ENCODE assay signal across 19 mouse cellular contexts in genomic region chr7:31163666-31164577, GRCm38 (mm10). TPM values are rescaled to one million over a fixed set of nuclear protein-coding genes. Genes with fewer than 3 reads are reported as not detected.
A peak's percentile ranks its signal among the peaks of the same experiment; 100 is the strongest.
DNase-seq lines count a peak whose midpoint lies in the region; ATAC-seq and TF ChIP-seq lines count a peak whose summit lies in the region.
"Had no signal": no experiment of that assay in that cellular context is flagged by ENCODE, and none has a peak within 500 bp of the region (broad histone marks: within the 10 kb centered on the region; RNA-seq: fewer than 3 reads in every experiment).

No protein-coding gene starts in this region.

- no peak overlapping the region for H3K4me3 ChIP-seq in hindbrain, embryonic 12.5 days
- H3K4me3 ChIP-seq in hindbrain, embryonic 13.5 days = no peak overlapping the region
- H3K4me3 ChIP-seq in ES-Bruce4 (ENCODE audit: low read depth, low read length) = peak overlapping the region; percentile 42; the same call in 1 of the 2 replicates
- no peak overlapping the region for H3K4me3 ChIP-seq in midbrain, embryonic 11.5 days (ENCODE audit: low read depth, low read length)
- H3K4me3 ChIP-seq: embryonic facial prominence, embryonic 15.5 days; erythroblast, embryonic 14.5 days; forebrain, embryonic 13.5 days; heart, embryonic 12.5 days; hindbrain, embryonic 10.5 days had no signal

- TF ChIP-seq EP300 in ES-Bruce4 (IDR thresholded peaks at IDR 0.05; ENCODE audit: insufficient read depth, low read depth, low read length) = no peak

- no peak overlapping the region for H3K9ac ChIP-seq in hindbrain, embryonic 12.5 days
- no peak overlapping the region for H3K9ac ChIP-seq in hindbrain, embryonic 13.5 days
- H3K9ac ChIP-seq in ES-Bruce4 (ENCODE audit: low read depth, poor library complexity, severe bottlenecking) = no peak overlapping the region
- no peak overlapping the region for H3K9ac ChIP-seq in midbrain, embryonic 11.5 days (ENCODE audit: low read length)
- H3K9ac ChIP-seq: embryonic facial prominence, embryonic 15.5 days; forebrain, embryonic 13.5 days; forebrain, postnatal 0 days; heart, embryonic 12.5 days had no signal

- 61% methylated on average over 3 of the region's 3 CpGs for WGBS in hindbrain, embryonic 12.5 days
- WGBS in hindbrain, embryonic 13.5 days = 54% methylated on average over 3 of the region's 3 CpGs
- 77% methylated on average over 3 of the region's 3 CpGs for WGBS in midbrain, embryonic 11.5 days

- TF ChIP-seq CTCF in ES-Bruce4 (IDR thresholded peaks at IDR 0.05; ENCODE audit: low read depth, low read length) = no peak

- DNase-seq in R1 (ENCODE audit: low read depth, low spot score) = peak; percentile 78
- peak; percentile 65 for DNase-seq in retina, embryonic 14.5 days (ENCODE audit: low spot score)
- no peak for DNase-seq in midbrain, embryonic 11.5 days (ENCODE audit: low spot score, missing footprints)
- no peak for DNase-seq in thymus, adult 18-20 months
- DNase-seq: adrenal gland, adult 2 months; adrenal gland, postnatal 25 days; cerebellum, adult 18-20 months; cerebellum, postnatal 10 days; forebrain, postnatal 0 days; gastrocnemius, postnatal 14 days; kidney, adult 18-20 months had no signal

- peaks cover 5% of the 10 kb centered on the region; the same call in 1 of the 2 replicates for H3K9me3 ChIP-seq in hindbrain, embryonic 12.5 days (replicated peaks)
- H3K9me3 ChIP-seq in hindbrain, embryonic 13.5 days = 0 out of 2 replicates have a peak, but pooled peaks cover 6% of the 10 kb centered on the region
- H3K9me3 ChIP-seq in ES-Bruce4 (replicated peaks; ENCODE audit: control insufficient read depth, insufficient read depth, low read length, poor library complexity, severe bottlenecking) = no peaks in the 10 kb centered on the region
- no peaks in the 10 kb centered on the region for H3K9me3 ChIP-seq in midbrain, embryonic 11.5 days (ENCODE audit: control insufficient read depth, low read length)
- H3K9me3 ChIP-seq: embryonic facial prominence, embryonic 15.5 days; forebrain, embryonic 13.5 days; heart, embryonic 12.5 days; hindbrain, embryonic 10.5 days had no signal

- ATAC-seq in hindbrain, embryonic 12.5 days (ENCODE audit: low FRiP score) = peak; percentile 63
- no peak for ATAC-seq in hindbrain, embryonic 13.5 days (ENCODE audit: low FRiP score)
- ATAC-seq in midbrain, embryonic 11.5 days (ENCODE audit: low FRiP score) = no peak
- ATAC-seq: forebrain, embryonic 13.5 days; forebrain, postnatal 0 days had no signal

- TF ChIP-seq POLR2A in ES-Bruce4 (IDR thresholded peaks at IDR 0.05; ENCODE audit: insufficient read depth, low read length) = no peak

- H3K36me3 ChIP-seq in hindbrain, embryonic 12.5 days = no peaks in the 10 kb centered on the region
- H3K36me3 ChIP-seq in hindbrain, embryonic 13.5 days = no peaks in the 10 kb centered on the region
- H3K36me3 ChIP-seq in ES-Bruce4 (ENCODE audit: control insufficient read depth, insufficient read depth, low read length, poor library complexity, severe bottlenecking) = no peaks in the 10 kb centered on the region
- no peaks in the 10 kb centered on the region for H3K36me3 ChIP-seq in midbrain, embryonic 11.5 days (ENCODE audit: control insufficient read depth, insufficient read depth, low read length)
- H3K36me3 ChIP-seq: embryonic facial prominence, embryonic 15.5 days; heart, embryonic 12.5 days; hindbrain, embryonic 10.5 days had no signal

- H3K27me3 ChIP-seq in hindbrain, embryonic 12.5 days = no peaks in the 10 kb centered on the region
- no peaks in the 10 kb centered on the region for H3K27me3 ChIP-seq in hindbrain, embryonic 13.5 days
- H3K27me3 ChIP-seq in ES-Bruce4 (ENCODE audit: control insufficient read depth, insufficient read depth, low read length, poor library complexity, severe bottlenecking) = no peaks in the 10 kb centered on the region
- no peaks in the 10 kb centered on the region for H3K27me3 ChIP-seq in midbrain, embryonic 11.5 days (ENCODE audit: control insufficient read depth, insufficient read depth, low read length)
- H3K27me3 ChIP-seq: embryonic facial prominence, embryonic 15.5 days; forebrain, embryonic 13.5 days; heart, embryonic 12.5 days had no signal

- no peak overlapping the region for H3K27ac ChIP-seq in hindbrain, embryonic 12.5 days
- no peak overlapping the region for H3K27ac ChIP-seq in hindbrain, embryonic 13.5 days
- H3K27ac ChIP-seq in ES-Bruce4 (ENCODE audit: insufficient read depth, low read length) = peak overlapping the region; percentile 93
- H3K27ac ChIP-seq in midbrain, embryonic 11.5 days (ENCODE audit: low read depth, low read length) = no peak overlapping the region
- H3K27ac ChIP-seq: embryonic facial prominence, embryonic 15.5 days; forebrain, embryonic 13.5 days; hindbrain, embryonic 10.5 days had no signal

- H3K4me1 ChIP-seq in hindbrain, embryonic 12.5 days = no peaks in the 10 kb centered on the region
- no peaks in the 10 kb centered on the region; the same call in 1 of the 2 replicates for H3K4me1 ChIP-seq in hindbrain, embryonic 13.5 days (replicated peaks)
- peaks cover 7% of the 10 kb centered on the region for H3K4me1 ChIP-seq in ES-Bruce4 (ENCODE audit: control insufficient read depth, insufficient read depth, low read length)
- no peaks in the 10 kb centered on the region for H3K4me1 ChIP-seq in midbrain, embryonic 11.5 days (ENCODE audit: control insufficient read depth, insufficient read depth, low read length)
- H3K4me1 ChIP-seq: embryonic facial prominence, embryonic 15.5 days; forebrain, embryonic 13.5 days had no signal

- H3K4me2 ChIP-seq in hindbrain, embryonic 12.5 days (replicated peaks) = no peak overlapping the region
- H3K4me2 ChIP-seq in hindbrain, embryonic 13.5 days = no peak overlapping the region
- H3K4me2 ChIP-seq in midbrain, embryonic 11.5 days = no peak overlapping the region
- H3K4me2 ChIP-seq: embryonic facial prominence, embryonic 15.5 days; forebrain, embryonic 13.5 days; heart, embryonic 12.5 days had no signal

RNA-seq across cellular contexts. Expression of gene Gramd1a, which starts 8.2 kb away (rescaled TPM):
- polyA plus RNA-seq in hindbrain, embryonic 12.5 days (2016; fragmentation: Nextera tagmentation; extraction: Ambion mirVana) = 185 and 202 TPM in 2 replicates
- 227 and 231 TPM in 2 replicates for polyA plus RNA-seq in hindbrain, embryonic 13.5 days (2015; fragmentation: Nextera tagmentation; extraction: Ambion mirVana)
- polyA plus RNA-seq in ES-Bruce4 (2011; ENCODE audit: insufficient read depth, insufficient read length, low read depth, missing spikeins) = 52.0 and 54.9 TPM in 2 replicates
- 104 and 109 TPM in 2 replicates for polyA plus RNA-seq in midbrain, embryonic 11.5 days (2014; fragmentation: Nextera tagmentation; extraction: Ambion mirVana)

RNA-seq across cellular contexts. Expression of gene Scn1b, which starts 37.1 kb away (rescaled TPM):
- 2.7 and 3.8 TPM in 2 replicates for polyA plus RNA-seq in hindbrain, embryonic 12.5 days (2016; fragmentation: Nextera tagmentation; extraction: Ambion mirVana)
- 4.7 and 5.2 TPM in 2 replicates for polyA plus RNA-seq in hindbrain, embryonic 13.5 days (2015; fragmentation: Nextera tagmentation; extraction: Ambion mirVana)
- 26.1 and 27.5 TPM in 2 replicates for polyA plus RNA-seq in ES-Bruce4 (2011; ENCODE audit: insufficient read depth, insufficient read length, low read depth, missing spikeins)
- polyA plus RNA-seq in midbrain, embryonic 11.5 days (2014; fragmentation: Nextera tagmentation; extraction: Ambion mirVana) = 0.52 and 1.1 TPM in 2 replicates

RNA-seq across cellular contexts. Expression of gene Hpn, which starts 48.8 kb away (rescaled TPM):
- polyA plus RNA-seq in hindbrain, embryonic 12.5 days (2016; fragmentation: Nextera tagmentation; extraction: Ambion mirVana) = 2.3 and 2.7 TPM in 2 replicates
- 0.65 and 0.78 TPM in 2 replicates for polyA plus RNA-seq in hindbrain, embryonic 13.5 days (2015; fragmentation: Nextera tagmentation; extraction: Ambion mirVana)
- 27.6 and 28.7 TPM in 2 replicates for polyA plus RNA-seq in ES-Bruce4 (2011; ENCODE audit: insufficient read depth, insufficient read length, low read depth, missing spikeins)
- 0.44 and 1.2 TPM in 2 replicates for polyA plus RNA-seq in midbrain, embryonic 11.5 days (2014; fragmentation: Nextera tagmentation; extraction: Ambion mirVana)
- polyA plus RNA-seq: forebrain, embryonic 13.5 days had no signal

Comparison
In these comparisons a context has a peak if more than half of its experiments do, and no peak if none do; other contexts are left out.
1. DNase-seq: peak in R1 (single experiment) and retina, embryonic 14.5 days (single experiment); none in midbrain, embryonic 11.5 days (single experiment) and thymus, adult 18-20 months (0 of 2).